Mouse (Mus musculus) cortical plate, adult 2 months (tissue): ENCODE results near the gene Tmem160.

Experiments
- CTCF ChIP-seq: fragments of 200-500 bp; IDR thresholded peaks from 2 replicates; pipeline ENCODE4 v1.5.1; 2011; ENCODE audit warnings: mild to moderate bottlenecking, control low read depth, low read length; ENCODE audit not compliant: insufficient read depth; ENCODE audit errors: extremely low read depth
- POLR2A ChIP-seq: fragments of 200-500 bp; IDR thresholded peaks from 2 replicates; pipeline ENCODE4 v1.6.1; 2011; ENCODE audit warnings: mild to moderate bottlenecking, low read length, control low read depth; ENCODE audit not compliant: insufficient read depth; ENCODE audit errors: extremely low read depth

DNA sequence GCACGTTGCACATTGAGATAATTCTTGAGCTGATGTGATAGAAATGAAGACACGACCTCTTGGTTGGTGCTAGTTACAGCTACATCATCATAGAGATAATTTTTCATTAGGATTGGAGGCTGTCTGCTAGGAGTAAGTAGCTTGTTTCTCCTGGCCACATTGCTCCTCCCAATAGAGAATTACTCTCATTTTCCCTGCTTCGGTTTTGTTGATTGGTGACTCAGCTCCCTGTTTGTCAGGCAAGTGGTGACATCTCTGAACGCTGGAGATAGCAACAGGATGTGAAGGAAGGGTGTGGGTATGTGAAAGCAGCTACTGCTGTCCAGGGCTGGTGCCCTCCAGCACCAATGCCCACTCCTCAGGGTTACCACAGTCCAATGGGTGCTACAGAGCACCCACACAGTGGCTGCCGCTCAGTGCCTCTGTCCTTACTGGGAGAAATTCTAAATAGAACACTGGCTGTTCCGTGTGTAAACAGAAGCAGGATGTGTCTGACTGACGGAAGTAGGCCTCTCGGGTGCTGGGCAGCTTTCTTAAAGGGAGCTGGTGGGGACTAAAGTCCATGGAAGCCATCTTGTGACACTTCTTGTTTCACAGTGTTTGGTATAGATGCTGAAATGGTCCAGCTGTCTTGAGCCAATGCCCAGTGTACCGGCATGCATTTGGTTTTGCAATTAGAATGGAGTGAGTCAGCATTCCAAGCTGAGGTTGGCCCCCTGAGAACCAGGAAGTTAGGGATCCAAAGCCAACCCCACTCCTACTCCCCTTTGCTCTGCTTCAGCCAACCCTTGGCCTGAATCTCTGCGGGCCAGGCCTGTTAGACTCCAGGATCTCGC lies 46.8 kb upstream of the Tmem160 start:
- TF ChIP-seq CTCF (no peak), POLR2A (0 out of 2 replicates have a peak, but pooled peaks have one; percentile 14)
